Mouse (Mus musculus) 3T3-L1 (cell line): ENCODE results near the gene Atcay.
"Not testable (repeated sequence)": the region's sequence is repeated elsewhere in the genome, so short reads cannot be mapped to it uniquely, and the experiment has no call there.

Experiments used
- DNase-seq: peaks from one replicate; pipeline ENCODE4 v3.0.0-alpha.2; 2015; ENCODE audit warnings: low read depth, low spot score

Gene Atcay

DNA sequence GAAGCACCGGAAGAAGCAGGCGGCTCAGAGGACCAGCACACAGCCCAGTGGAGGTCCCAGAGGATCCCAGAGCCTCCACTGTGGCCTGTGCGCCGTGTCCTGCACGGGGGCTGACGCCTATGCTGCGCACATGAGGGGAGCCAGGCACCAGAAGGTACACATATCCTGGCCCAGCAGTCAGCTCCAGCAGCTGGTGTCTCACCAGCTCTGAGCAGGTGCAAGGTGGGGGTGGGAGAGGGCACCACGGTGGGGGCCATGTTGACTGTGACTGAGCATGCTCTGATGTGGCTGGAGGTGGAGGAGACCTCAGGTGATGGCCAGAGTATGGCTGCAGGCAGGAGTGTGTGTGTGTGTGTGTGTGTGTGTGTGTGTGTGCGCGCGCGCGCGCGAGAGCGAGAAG lies 11.4 kb upstream of the Atcay start:
- no peak for DNase-seq

DNA sequence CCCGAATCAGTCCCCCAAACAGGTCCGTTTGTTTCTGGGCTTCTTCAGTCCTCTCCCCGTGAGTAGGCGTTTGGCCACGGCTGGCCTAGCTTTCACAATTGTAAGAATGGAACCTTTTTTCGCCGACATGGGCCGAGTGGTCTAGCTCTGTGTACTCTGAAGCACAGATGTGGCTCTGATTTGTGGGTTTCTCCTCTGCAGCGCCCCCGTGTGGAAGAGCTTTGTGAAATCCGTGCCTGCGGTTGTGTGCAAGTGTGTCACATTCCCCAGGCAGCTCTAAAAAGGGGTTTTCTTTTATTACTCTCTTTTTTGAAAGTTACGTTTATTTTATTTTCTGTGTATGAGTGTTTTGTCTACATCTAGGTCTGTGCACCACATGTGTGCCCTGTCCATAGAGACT lies 10.2 kb upstream of the Atcay start:
- DNase-seq, result peak; percentile 62

GRCm38 (mm10) chr10:81238618-81239017 lies 8.0 kb upstream of the Atcay start:
- DNase-seq, result no peak

DNA sequence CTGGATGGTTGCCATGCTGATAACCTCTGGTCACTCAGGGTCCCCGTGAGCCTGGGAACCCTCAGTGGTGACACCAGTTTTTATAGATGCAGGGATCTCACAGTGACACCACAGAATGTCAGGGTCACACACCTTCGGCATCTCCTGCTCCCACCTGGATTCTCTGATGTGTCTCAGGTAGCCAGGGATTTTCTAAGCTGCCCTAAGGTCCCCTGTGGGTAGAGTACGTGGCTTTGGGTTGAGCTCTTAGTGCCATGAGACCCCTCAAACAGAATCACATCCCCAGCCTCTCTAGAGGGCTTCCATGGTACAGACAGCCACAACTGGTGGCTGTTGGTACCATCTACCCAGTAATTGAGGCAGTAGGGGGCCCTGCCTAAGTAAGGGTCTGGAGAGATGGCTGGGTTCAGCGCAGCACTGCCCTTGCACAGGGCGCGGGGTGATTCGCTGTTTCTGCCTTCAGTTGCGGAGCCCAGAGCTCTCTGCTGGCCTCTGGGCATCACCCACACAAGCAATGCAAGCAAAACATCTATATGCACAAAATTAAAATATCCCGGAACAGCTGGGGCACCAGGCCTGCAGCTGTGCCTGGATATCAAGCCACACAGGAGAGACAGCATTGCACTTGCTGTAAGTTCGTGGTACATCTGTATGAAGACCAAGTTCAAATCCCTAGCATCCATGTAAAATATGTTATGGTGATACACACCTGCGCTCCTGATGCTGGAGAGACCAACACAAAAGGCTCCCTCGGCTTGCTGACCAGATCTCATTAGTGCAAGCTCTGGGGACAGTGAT lies 6.0 kb upstream of the Atcay start:
- no peak for DNase-seq

GRCm38 (mm10) chr10:81234206-81234605 lies 3.6 kb upstream of the Atcay start:
- peak; percentile 77 for DNase-seq

DNA sequence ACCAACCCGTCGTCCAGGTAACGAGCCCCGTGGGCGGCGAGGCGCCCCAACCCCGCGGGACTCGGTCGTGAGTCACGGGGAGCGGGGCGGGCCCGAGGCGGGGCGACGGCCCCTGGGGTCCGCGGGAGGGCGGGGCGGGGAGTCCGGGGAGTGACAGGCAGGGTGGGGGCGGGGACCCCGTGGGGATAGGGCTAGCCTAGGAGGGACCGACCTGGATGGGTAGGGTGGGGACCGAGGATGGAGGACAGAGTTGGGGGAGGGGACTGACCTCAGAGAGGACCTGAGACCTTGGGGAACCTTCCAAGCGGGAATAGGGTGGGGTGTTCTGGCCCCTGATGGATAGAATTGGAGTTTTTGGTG lies 2.6 kb upstream of the Atcay start:
- DNase-seq, result no peak

DNA sequence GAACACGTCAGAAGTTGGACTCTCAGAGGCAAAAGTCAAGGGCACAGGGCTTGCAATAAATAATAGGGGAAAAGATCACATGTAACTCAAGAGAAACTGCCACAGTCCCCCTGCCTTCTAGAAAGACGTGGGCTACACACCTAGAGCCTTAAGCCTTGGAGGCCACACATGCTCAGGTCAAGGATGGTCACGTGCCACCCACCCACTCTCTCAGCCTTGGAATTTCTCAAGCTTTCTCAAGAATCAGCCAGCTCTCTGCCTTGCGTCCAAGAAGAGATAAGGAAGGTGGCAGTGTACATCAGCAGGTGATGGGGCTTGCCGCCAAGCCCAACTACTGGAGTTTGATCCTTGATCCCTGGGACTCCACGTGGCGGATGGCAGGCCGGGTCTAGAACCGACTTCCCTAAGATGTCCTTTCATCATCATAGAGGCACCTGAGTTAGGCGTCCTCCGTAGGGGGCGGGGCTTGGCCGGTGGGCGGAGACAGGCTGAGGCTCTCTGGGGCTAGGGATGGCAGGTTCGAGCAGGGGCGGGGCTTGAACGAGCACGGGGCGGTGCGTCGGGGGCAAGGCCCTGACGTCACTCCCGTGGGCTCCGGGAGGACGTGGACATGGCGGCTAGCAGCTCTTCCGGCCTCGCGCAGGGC lies 2.1 kb upstream of the Atcay start, which contains the start of gene Zfr2:
Zfr2 (plus strand) TSS at position 576 of the 646 bp plus-strand sequence.
- peak; percentile 89 for DNase-seq

DNA sequence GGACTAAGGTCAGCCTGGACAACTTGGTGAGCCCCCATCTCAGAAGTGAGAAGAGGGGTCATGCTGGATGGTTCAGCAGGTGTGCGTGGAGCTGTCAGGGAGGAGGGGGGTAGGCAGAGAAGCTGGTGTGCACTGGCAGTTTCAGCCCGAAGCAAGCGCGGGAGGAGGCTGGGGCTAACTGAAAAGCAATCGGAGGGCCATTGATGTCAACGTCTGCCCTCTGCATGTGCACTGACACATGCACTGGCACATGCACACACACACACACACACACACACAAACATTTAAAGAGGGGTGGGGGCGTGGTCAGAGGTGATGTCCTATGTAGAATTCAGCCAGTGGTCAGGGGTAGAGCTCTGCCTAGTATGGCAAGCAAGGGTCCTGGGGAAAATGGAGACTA lies 803 bp upstream of the Atcay start:
- DNase-seq, result no peak

GRCm38 (mm10) chr10:81229735-81230437 lies 747 bp downstream of the Atcay start:
- no peak for DNase-seq

DNA sequence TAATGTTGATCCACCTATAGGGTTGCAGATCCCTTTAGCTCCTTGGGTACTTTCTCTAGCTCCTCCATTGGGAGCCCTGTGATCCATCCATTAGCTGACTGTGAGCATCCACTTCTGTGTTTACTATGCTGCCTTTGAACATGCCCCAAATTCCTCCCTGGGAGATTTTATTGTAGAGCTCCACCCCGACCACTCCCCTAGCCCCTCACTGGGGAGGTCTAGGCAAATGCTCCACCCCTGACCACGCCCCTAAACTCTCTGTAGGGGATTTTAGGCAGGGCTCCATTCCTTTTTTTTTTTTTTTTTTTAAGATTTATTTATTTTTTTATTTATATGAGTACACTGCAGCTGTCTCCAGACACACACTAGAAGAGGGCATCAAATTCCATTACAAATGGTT lies 6.9 kb downstream of the Atcay start:
- not testable (repeated sequence) for DNase-seq

DNA sequence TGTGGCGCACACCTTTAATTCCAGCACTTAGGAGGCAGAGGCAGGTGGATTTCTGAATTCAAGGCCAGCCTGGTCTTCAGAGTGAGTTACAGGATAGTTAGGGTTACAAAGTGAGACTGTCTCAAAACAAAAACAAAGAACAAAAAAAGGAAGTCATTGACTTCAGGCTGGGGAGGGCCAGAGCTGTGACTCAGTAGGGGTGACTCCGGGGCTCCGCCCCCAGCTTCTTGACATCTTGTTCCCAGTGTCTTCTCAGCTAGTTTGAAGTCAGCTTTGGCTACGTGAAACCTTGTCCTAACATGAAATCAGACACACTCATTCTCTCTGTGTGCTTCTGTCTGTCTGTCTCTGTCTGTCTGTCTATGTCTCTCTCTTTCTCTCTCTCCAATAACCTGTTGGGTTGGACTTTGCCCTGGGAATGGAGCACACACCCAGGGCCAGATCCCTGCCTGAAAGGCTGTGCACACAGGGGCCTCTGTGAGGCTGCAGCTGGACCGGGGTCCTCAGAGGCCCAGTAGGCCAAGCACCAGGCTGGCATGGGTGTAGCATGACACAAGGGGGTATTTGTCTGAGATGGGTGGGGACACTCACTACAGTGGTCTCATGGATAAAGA lies 9.1 kb downstream of the Atcay start:
- peak; percentile 17 for DNase-seq

- DNase-seq, result peak; percentile 60
These were observed 12.7 kb downstream of the Atcay start for GRCm38 (mm10) chr10:81217964-81218363.

GRCm38 (mm10) chr10:81217267-81217666 lies 13.4 kb downstream of the Atcay start:
- peak; percentile 49 for DNase-seq

DNA sequence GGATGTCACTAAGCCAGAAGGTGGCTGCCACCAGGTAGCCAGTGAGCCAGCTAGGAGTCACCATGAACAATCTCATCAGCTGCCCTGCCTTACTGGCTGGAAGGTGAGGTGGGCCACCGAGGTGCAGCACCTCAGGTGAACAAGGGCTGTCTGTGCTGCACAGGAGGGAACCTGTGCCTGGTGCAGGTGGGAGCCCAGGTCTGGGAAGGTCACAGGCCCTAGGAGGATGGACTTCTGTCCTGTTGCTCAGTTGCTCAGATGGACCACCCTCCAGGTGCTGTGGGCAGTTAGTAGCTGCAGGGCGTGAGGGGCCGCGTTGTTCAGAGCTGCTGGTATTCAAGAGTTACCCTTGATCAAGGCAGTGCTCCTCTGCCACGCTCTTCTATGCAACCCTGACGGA lies 13.8 kb downstream of the Atcay start:
- no peak for DNase-seq

DNA sequence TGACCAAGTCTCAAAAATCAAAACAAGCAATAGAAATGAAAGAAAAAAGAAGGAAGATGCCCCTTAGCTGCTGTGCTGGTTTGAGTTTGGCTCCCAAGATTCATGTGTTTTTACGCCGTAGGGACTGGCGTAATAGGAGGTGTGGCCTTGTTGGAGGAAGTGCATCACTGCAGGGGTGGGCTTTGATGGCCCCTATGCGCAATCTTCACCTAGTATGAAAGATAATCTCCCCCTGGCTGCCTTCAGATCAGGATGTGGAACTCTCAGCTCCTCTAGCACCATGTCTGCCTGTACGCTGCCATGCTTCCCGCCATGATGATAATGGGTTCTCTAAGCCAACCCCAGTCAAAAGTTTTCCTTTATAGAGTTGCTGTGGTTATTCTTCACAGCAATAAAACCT lies 14.4 kb downstream of the Atcay start:
- DNase-seq, result no peak

GRCm38 (mm10) chr10:81210154-81210553 lies 20.5 kb downstream of the Atcay start:
- DNase-seq, result no peak

- no peak for DNase-seq
These were observed 26.5 kb downstream of the Atcay start for GRCm38 (mm10) chr10:81204137-81204536.

DNA sequence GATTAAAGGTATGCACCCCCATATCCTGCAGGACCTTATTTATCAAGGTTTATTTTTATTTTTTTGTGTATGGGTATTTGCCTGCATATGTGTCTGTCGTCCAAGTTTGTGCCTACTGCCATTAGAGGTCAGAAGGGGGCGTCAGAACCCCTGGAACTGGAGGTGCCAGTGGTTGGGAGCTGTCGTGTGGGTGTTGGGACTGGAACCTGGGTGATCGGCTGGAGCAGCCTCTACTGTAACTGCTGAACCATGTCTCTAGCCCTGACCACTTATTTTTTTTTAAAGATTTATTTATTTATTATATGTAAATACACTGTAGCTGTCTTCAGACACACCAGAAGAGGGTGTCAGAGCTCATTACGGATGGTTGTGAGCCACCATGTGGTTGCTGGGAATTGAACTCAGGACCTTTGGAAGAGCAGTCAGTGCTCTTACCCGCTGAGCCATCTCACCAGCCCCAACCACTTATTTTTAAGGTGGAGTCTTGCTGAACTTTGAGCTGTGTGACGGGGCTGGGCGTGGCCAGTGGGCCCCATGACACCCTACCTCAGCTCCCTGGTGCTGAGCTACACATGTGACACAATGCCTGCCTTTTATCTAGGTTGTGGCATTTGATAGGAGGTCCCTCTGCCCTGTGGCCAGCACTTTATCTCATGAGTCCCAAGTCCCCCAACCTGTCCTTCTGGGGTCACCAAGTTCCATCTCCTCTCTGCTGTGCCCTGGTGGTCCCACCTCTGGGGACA lies 27.5 kb downstream of the Atcay start:
- no peak for DNase-seq

GRCm38 (mm10) chr10:81201807-81202758 lies 28.6 kb downstream of the Atcay start, which contains the start of gene Nmrk2:
Nmrk2 (minus strand) TSS chr10:81202051.
- DNase-seq, result no peak

- DNase-seq, result no peak
These were observed 29.9 kb downstream of the Atcay start for GRCm38 (mm10) chr10:81200605-81201287.
